Mouse (Mus musculus) midbrain, embryonic 10.5 days (tissue): Measurements from ENCODE around the gene H2-D1. TPM values are rescaled to one million over a fixed set of nuclear protein-coding genes. Genes with fewer than 3 reads are reported as not detected.
A peak's percentile ranks its signal among the peaks of the same experiment; 100 is the strongest.
"Not testable (repeated sequence)": the region's sequence is repeated elsewhere in the genome, so short reads cannot be mapped to it uniquely, and the experiment has no call there.

Experiments
- DNase-seq: peaks from one replicate; pipeline ENCODE4 v3.0.0-alpha.2; 2017; ENCODE audit warnings: low spot score
- H3K27ac ChIP-seq: fragments of 300-500 bp; sonication (generic); replicated peaks from 2 replicates; pipeline ENCODE4 v1.5.1; 2016; ENCODE audit warnings: mild to moderate bottlenecking
- H3K27me3 ChIP-seq: fragments of 300-500 bp; sonication (generic); 2 replicates; pipeline ENCODE4 v1.6.1; 2016; ENCODE audit warnings: low read depth, mild to moderate bottlenecking; ENCODE audit not compliant: poor library complexity, severe bottlenecking
- H3K36me3 ChIP-seq: fragments of 300-500 bp; sonication (generic); 2 replicates; pipeline ENCODE4 v1.6.1; 2016; ENCODE audit warnings: mild to moderate bottlenecking, moderate library complexity
- H3K4me1 ChIP-seq: fragments of 300-500 bp; sonication (generic); 2 replicates; pipeline ENCODE4 v1.6.1; 2016
- H3K4me3 ChIP-seq: fragments of 300-500 bp; sonication (generic); 2 replicates; pipeline ENCODE4 v1.5.1; 2016; ENCODE audit warnings: mild to moderate bottlenecking, moderate library complexity
- H3K9me3 ChIP-seq: fragments of 300-500 bp; sonication (generic); replicated peaks from 2 replicates; pipeline ENCODE4 v1.6.1; 2016; ENCODE audit warnings: mild to moderate bottlenecking
- WGBS: fragments of 180-500 bp; shearing (Covaris S2); methylation state at CpG from one replicate; pipeline ENCODE4 v1.1.7; 2016; 5-methylcytosine and 5-hydroxymethylcytosine counted together
- polyA plus RNA-seq: library from polyadenylated mRNA; unstranded; fragments of >200 nt; fragmentation: Nextera tagmentation; extraction: Ambion mirVana; gene quantifications from 2 replicates; pipeline ENCODE4 v1.2.1, GENCODE M21; 2016

The H2-D1 gene
- polyA plus RNA-seq, 1 experiment from 2014 or later, result 55.3 TPM

DNA sequence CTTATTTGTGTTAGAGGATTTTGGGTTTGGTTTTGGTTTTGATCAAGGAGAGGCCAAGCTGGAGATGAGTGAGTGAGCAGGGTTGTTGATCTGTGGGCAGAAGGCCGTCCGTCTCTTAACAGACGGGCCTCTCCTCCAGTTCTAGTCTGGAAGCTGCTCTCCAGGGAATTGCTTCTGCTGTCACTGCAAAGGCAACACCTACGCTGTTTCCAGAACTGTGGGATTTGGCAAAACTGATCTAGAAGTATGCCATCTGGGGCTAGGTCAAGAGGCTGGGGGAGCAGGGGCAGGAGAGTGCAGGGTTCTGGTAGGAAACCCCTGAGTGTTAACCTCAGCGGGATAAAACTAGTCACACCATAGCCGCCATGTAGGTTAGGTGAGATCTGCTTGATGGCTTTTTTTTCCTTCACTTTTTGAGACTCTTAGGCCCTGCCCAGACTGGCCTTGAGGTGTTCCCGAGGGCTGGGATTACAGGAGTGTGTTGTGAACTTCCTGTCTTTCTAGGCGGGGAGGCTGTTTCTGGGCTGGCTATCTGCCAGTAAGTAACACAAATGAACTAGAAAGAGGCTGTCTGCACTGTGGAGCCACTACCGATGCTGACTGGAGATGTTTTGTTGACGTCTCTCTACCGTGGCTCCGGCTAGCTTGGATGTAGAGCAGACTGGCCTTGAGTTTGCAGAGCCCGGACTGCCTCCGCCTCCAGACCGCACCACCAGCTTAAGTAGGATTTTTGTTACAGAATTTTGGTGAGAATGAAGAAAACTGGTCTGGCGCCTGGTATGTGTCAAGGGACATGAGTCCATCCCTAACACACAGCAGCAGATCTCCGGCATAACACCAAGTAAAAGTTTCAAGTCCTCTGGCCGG, 29.2 kb upstream of the H2-D1 start, which contains the start of gene Atp6v1g2:
Atp6v1g2 (plus strand) TSS at position 547 of the 867 bp plus-strand sequence.
- H3K4me3 ChIP-seq, result peak within 1 kb of the TSS; percentile 78
- H3K36me3 ChIP-seq, result peaks cover 46% of the 10 kb centered on the region
- WGBS, result 89% methylated on average over 18 of the region's 18 CpGs
- H3K9me3 ChIP-seq, result no peaks in the 10 kb centered on the region
- H3K27ac ChIP-seq, result peak within 1 kb of the TSS; percentile 96
- H3K27me3 ChIP-seq, result no peaks in the 10 kb centered on the region
- H3K4me1 ChIP-seq, result peaks cover 33% of the 10 kb centered on the region
- DNase-seq, result no peak

DNA sequence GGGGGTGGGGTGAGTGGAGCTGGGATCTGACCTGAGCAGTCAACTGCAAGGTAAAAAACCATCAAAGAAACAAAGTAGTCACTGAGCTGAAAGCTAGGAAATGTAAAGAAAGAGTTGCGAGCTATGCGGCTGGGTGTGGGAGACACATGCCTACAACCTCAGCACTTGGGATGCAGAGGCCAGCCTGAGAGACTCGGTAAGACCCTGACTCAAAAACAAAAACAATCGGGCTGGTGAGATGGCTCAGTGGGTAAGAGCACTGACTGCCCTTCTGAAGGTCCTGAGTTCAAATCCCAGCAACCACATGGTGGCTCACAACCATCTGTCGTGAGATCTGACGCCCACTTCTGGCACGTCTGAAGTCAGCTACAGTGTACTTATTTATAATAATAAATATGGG, 28.4 kb upstream of the H2-D1 start:
- not testable (repeated sequence) for H3K9me3 ChIP-seq, H3K27ac ChIP-seq, DNase-seq, H3K27me3 ChIP-seq
- peak overlapping the region; percentile 78 for H3K4me3 ChIP-seq
- H3K4me1 ChIP-seq, result peaks cover 33% of the 10 kb centered on the region
- WGBS, result 88% methylated on average over 7 of the region's 7 CpGs
- peaks cover 38% of the 10 kb centered on the region for H3K36me3 ChIP-seq

DNA sequence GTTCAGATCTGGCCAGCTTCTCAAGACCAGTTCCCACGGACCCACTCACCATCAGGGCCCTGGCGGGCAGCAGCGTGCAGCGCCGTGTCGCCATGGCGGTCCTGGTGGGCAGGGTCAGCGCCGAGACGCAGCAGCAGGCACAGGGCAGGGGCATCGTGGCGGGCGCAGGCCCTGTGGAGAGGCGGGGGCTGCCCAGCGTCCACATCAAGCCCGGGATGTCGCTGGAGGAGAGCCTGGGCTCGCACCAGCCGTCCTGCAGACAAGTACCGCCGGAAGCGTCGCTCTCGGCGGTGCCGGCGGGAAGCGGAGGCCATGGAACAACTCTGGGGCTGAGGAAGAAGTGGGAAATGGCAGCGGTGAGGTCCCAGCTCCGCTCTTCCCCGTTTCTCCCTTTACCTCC, 27.6 kb upstream of the H2-D1 start:
- 14% methylated on average over 31 of the region's 31 CpGs for WGBS
- Histone ChIP-seq H3K36me3 (peaks cover 30% of the 10 kb centered on the region), H3K9me3 (no peaks in the 10 kb centered on the region), H3K27ac (peak overlapping the region; percentile 96), H3K4me3 (peak overlapping the region; percentile 78), H3K27me3 (no peaks in the 10 kb centered on the region), H3K4me1 (peaks cover 33% of the 10 kb centered on the region)
- DNase-seq, result peak; percentile 60

DNA sequence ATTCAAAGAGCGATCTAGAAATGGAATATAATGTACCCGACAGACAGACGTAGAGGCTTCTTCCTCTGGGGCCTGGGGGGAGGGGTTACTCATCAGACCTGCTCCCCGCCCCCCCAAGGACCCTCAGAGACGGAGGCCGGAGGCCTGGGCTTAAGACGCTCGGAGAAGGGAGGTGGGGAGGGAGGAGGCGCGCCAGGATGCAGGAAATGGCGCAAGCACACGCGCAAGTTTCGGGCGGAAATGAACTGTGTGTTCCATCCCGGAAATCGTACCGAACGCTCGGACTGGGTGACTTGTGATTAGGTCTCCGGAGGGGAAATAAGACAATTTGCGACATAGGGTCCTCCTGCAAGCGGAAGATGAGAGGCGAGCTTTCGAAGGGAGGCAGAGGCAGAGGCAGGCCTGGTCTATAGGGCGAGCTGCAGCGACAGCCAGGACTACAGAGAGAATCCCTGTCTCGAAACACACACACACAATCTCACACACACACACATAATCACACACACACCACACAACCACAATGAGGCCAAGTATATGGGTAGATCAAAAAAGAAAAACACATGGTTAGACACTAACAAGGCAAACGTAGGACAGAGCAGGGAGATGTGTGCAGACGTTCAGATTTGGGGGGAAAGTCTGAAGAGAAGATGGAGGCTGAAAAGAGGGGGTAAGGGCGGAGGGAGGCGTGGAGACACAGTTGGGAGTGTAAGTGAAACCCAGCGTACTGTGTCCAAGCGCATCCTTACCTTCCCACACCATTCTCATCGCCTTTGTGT, 26.7 kb upstream of the H2-D1 start, which contains the start of gene Nfkbil1:
Nfkbil1 (minus strand) TSS at position 179 of the 776 bp plus-strand sequence.
- Histone ChIP-seq H3K4me3 (peak within 1 kb of the TSS; percentile 78), H3K4me1 (peaks cover 42% of the 10 kb centered on the region)
- WGBS, result under 1% methylated on average over 35 of the region's 35 CpGs

DNA sequence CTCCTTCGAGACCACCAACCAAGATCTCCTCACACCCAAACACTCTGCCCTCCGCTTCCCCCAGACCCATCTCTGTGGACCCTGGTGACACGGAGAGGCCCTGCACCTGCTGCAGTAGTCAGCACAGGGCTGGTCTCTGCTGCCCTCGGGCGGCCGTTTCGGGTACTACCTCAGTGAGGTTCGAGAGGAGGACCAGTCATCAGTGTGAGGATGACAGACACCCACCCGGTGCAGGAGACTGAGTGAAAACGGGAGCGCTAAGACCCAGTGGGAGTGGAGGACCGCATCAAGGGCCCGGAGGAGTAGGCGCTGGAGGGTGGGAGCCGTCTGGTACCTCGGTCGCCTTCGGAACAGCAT, 26.2 kb upstream of the H2-D1 start:
- peak; percentile 96 for DNase-seq
- H3K27ac ChIP-seq, result peak overlapping the region; percentile 96
- H3K27me3 ChIP-seq, result no peaks in the 10 kb centered on the region
- H3K9me3 ChIP-seq, result no peaks in the 10 kb centered on the region
- WGBS, result 2% methylated on average over 18 of the region's 18 CpGs
- H3K4me1 ChIP-seq, result peaks cover 45% of the 10 kb centered on the region
- H3K36me3 ChIP-seq, result peaks cover 16% of the 10 kb centered on the region
- peak overlapping the region; percentile 78 for H3K4me3 ChIP-seq

More for the DNA sequence above, 26.7 kb upstream of the H2-D1 start, which contains the start of gene Nfkbil1:
- DNase-seq, result peak; percentile 90
- Histone ChIP-seq H3K27ac (peak within 1 kb of the TSS; percentile 96), H3K27me3 (no peaks in the 10 kb centered on the region), H3K36me3 (peaks cover 22% of the 10 kb centered on the region), H3K9me3 (no peaks in the 10 kb centered on the region)

DNA sequence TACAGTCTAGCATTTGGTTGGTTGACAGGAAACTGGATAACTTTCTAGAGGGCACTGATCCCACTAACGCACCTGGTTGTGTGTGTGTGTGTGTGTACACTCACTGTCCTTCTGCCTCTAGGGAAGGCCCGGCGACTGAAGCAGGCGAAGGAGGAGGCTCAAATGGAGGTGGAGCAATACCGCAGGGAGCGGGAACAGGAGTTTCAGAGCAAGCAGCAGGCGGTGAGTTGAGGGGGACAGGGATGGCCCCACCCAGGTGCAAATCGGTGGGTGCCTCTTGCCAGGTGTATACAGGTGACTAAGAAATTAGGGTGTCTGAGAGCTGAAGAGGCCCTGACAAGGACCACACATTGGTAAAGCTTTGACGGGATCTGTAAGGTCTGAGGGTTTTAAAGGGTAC, 25.5 kb upstream of the H2-D1 start:
- WGBS, result 79% methylated on average over 9 of the region's 9 CpGs
- H3K27ac ChIP-seq, result no peak overlapping the region
- H3K4me1 ChIP-seq, result peaks cover 41% of the 10 kb centered on the region

DNA sequence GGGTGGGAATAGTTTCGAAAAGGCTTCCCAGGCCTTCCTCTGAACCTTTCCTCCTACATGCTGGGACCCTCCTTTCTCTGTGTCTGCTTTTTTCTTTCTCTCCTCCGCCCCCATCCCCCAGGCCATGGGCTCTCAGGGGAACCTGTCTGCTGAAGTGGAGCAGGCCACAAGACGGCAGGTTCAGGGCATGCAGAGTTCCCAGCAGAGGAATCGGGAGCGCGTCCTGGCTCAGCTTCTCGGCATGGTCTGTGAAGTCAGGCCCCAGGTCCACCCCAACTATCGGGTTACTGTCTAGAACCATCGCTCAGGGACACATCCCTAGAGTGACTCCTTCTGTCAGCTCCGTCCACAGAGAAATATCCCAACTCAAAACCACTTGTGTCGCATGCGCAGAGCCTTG, 25.0 kb upstream of the H2-D1 start:
- peaks cover 15% of the 10 kb centered on the region for H3K36me3 ChIP-seq
- H3K4me1 ChIP-seq, result peaks cover 37% of the 10 kb centered on the region
- 91% methylated on average over 12 of the region's 12 CpGs for WGBS
- H3K27ac ChIP-seq, result no peak overlapping the region
- no peaks in the 10 kb centered on the region for H3K27me3 ChIP-seq
- no peak for DNase-seq
- H3K4me3 ChIP-seq, result 0 out of 2 replicates have a peak overlapping the region, but pooled peaks have one; percentile 9
- H3K9me3 ChIP-seq, result no peaks in the 10 kb centered on the region

More for the DNA sequence above, 25.5 kb upstream of the H2-D1 start:
- peaks cover 15% of the 10 kb centered on the region for H3K36me3 ChIP-seq
- no peaks in the 10 kb centered on the region for H3K27me3 ChIP-seq
- no peak for DNase-seq
- H3K4me3 ChIP-seq, result peak overlapping the region; percentile 78; the same call in 1 of the 2 replicates
- no peaks in the 10 kb centered on the region for H3K9me3 ChIP-seq

DNA sequence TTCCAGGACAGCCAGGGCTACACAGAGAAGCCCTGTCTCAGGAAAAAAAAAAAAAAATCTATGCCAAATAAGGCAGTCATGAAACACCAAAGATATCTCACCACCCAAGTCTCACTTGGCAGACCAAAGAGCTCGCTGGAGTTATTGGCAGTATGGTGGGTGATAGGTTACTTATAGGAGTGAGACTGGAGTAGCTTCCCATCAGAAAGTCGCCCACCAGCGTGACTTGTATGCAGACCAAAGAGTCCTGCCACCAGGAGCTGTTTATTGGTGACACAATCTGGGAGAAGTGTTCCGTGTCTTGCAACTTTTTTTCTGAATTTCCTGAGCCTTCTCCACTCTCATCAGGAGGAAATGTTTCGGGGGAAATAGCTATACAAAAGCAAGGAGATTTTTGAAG, 22.8 kb upstream of the H2-D1 start:
- H3K9me3 ChIP-seq, result no peaks in the 10 kb centered on the region
- H3K27me3 ChIP-seq, result no peaks in the 10 kb centered on the region
- no peak overlapping the region for H3K27ac ChIP-seq
- H3K4me3 ChIP-seq, result 0 out of 2 replicates have a peak overlapping the region, but pooled peaks have one; percentile 81
- peaks cover 18% of the 10 kb centered on the region for H3K36me3 ChIP-seq
- peaks cover 41% of the 10 kb centered on the region for H3K4me1 ChIP-seq
- no peak for DNase-seq
- 89% methylated on average over 5 of the region's 5 CpGs for WGBS

DNA sequence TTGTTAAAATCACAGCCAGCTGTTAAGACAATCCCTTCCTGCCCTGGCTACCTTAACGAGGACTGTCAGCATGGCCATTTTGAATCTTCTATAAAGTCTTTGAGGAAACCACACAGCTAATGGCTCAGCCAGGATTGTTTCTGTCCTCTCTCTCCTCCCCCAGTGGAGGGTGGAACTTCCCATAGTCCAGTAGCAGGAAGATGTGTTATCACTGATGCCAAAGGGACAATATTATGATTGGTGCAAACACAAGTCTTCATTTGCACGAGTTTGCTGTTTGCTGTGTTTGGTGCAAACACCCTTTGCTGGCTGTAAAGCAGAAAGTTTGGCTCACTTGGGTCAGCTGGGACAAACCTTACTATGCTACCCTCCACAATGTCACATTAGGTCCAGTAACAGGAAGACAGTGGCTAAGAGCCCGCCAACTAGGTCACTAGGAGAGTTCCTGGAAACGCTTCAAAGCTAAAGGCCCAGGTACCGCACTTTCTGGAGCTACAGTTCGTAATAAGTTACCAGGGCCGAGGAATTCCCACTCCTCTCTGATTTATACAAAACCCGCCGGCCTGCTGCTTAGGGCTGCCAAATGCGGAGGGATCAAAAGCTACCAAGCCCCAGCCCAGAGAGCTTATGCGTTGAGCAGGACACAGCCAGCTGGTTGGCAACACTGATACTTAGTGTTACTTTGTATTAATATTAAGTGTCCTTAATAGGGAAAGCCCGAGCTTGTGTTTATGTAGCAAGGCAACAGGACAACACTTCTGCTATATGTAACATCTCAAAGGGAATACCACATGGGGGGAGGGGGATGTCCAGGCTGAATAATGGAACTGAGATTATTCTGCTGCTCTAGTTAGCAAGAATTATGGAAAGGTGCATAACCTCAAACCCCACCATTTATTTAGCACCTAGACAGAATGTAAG, 21.9 kb upstream of the H2-D1 start:
- H3K4me1 ChIP-seq, result peaks cover 47% of the 10 kb centered on the region
- no peak for DNase-seq
- H3K27me3 ChIP-seq, result no peaks in the 10 kb centered on the region
- H3K27ac ChIP-seq, result peak overlapping the region; percentile 98
- 35% methylated on average over 12 of the region's 12 CpGs for WGBS
- H3K9me3 ChIP-seq, result no peaks in the 10 kb centered on the region
- peaks cover 28% of the 10 kb centered on the region for H3K36me3 ChIP-seq
- peak overlapping the region; percentile 81 for H3K4me3 ChIP-seq

DNA sequence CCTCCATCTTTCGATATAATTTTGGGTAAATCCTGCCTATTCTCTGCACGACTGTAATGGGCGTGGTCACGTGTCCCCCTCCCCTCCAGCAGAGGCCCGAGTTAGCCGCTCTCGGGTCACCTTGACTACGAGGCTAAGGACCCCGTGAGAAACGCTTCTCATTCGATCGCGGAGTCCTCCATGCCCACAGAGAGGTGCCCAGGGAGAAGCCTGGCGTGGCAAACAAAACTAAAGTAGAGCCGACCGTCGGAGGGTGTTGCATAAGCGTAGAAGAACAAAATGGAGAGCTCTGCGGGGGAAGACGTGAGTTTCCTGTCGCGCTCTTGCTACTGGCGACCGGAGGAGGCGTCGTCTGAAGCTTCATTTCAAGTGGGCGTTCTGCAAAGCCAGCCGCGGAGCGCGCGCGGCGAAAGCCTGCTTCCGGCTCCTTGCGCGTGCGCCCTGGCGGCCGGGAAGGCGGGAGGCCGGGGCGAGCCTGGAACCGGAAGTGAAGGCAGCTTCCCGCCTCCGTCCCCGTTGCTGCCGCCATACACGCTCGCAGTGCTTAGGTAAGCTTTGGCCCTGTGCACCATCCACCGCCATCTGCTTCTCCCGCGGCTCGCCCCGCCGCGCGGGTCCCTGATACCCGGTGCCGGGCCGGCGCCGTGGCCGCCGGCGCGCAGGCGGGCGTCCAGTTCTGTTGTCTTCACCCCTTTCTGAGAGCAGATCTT, 21.1 kb upstream of the H2-D1 start, which contains the start of gene Ddx39b:
Ddx39b (plus strand) TSS at position 442 of the 710 bp plus-strand sequence.
- Histone ChIP-seq H3K4me3 (peak within 1 kb of the TSS; percentile 81), H3K9me3 (no peaks in the 10 kb centered on the region), H3K27me3 (no peaks in the 10 kb centered on the region), H3K4me1 (peaks cover 53% of the 10 kb centered on the region), H3K36me3 (peaks cover 36% of the 10 kb centered on the region), H3K27ac (peak within 1 kb of the TSS; percentile 98)
- under 1% methylated on average over 69 of the region's 69 CpGs for WGBS
- DNase-seq, result peak; percentile 95
